Comparison of ENCODE assay signal across 11 mouse cellular contexts in genomic region chr7:82371411-82371810, GRCm38 (mm10). TPM values are rescaled to one million over a fixed set of nuclear protein-coding genes. Genes with fewer than 3 reads are reported as not detected.
DNase-seq lines count a peak whose midpoint lies in the region; ATAC-seq and TF ChIP-seq lines count a peak whose summit lies in the region.
"Had no signal": no experiment of that assay in that cellular context is flagged by ENCODE, and none has a peak within 500 bp of the region (broad histone marks: within the 10 kb centered on the region; RNA-seq: fewer than 3 reads in every experiment).

No protein-coding gene starts in this region.

- no peak overlapping the region for H3ac ChIP-seq in myocyte (ENCODE audit: control insufficient read depth, insufficient read length)

- no peak overlapping the region for H3K4me2 ChIP-seq in heart, embryonic 11.5 days
- peak overlapping the region; percentile 46 for H3K4me2 ChIP-seq in myocyte (ENCODE audit: low read depth)
- no peak overlapping the region for H3K4me2 ChIP-seq in hindbrain, embryonic 14.5 days (replicated peaks)
- H3K4me2 ChIP-seq: midbrain, embryonic 12.5 days had no signal

- DNase-seq in heart, adult 11 months: peak; percentile 98
- peak; percentile 9 for DNase-seq in right cerebral cortex, adult 18-20 months
- no peak for DNase-seq in right cerebral cortex, postnatal 36 days (ENCODE audit: low spot score in 2 of 2)
- DNase-seq in heart, postnatal 10 days: peak; percentile 83 to 84
- no peak for DNase-seq in hindbrain, embryonic 14.5 days (ENCODE audit: low spot score)
- DNase-seq in frontal cortex, postnatal 36 days (ENCODE audit: low spot score in 2 of 2): no peak
- DNase-seq: embryo, embryonic 11 days had no signal

- H3K9ac ChIP-seq in heart, embryonic 11.5 days (ENCODE audit: low read depth, low read length): no peak overlapping the region
- no peak overlapping the region for H3K9ac ChIP-seq in hindbrain, embryonic 14.5 days
- H3K9ac ChIP-seq: midbrain, embryonic 12.5 days had no signal

- H3K9me3 ChIP-seq in heart, embryonic 11.5 days (replicated peaks; ENCODE audit: control insufficient read depth, low read length): no peaks in the 10 kb centered on the region
- no peaks in the 10 kb centered on the region for H3K9me3 ChIP-seq in hindbrain, embryonic 14.5 days (ENCODE audit: control insufficient read depth, low read length)
- H3K9me3 ChIP-seq: limb, embryonic 10.5 days; midbrain, embryonic 12.5 days had no signal

- no peaks in the 10 kb centered on the region for H3K27me3 ChIP-seq in heart, embryonic 11.5 days (ENCODE audit: control insufficient read depth, insufficient read depth, low read length)
- no peaks in the 10 kb centered on the region for H3K27me3 ChIP-seq in myocyte (ENCODE audit: control insufficient read depth, insufficient read depth, insufficient read length)
- H3K27me3 ChIP-seq in hindbrain, embryonic 14.5 days (ENCODE audit: control insufficient read depth, insufficient read depth, low read length): no peaks in the 10 kb centered on the region
- H3K27me3 ChIP-seq: midbrain, embryonic 12.5 days had no signal

- peaks cover 4% of the 10 kb centered on the region for H3K79me2 ChIP-seq in myocyte (ENCODE audit: control insufficient read depth, insufficient read depth)

- intact Hi-C loops in heart, postnatal 10 days (cut with DNase I): no loop called here

- no peaks in the 10 kb centered on the region for H3K4me1 ChIP-seq in heart, embryonic 11.5 days (ENCODE audit: control insufficient read depth, insufficient read depth, low read length)
- H3K4me1 ChIP-seq in hindbrain, embryonic 14.5 days (replicated peaks; ENCODE audit: control insufficient read depth, insufficient read depth, low read length): no peaks in the 10 kb centered on the region
- H3K4me1 ChIP-seq: midbrain, embryonic 12.5 days had no signal

- no peak for TF ChIP-seq POLR2A in myocyte (IDR thresholded peaks at IDR 0.05; ENCODE audit: insufficient read length, low read depth)

- H3K4me3 ChIP-seq in heart, embryonic 11.5 days (ENCODE audit: low read depth, low read length): no peak overlapping the region
- H3K4me3 ChIP-seq in myocyte: no peak overlapping the region
- no peak overlapping the region for H3K4me3 ChIP-seq in hindbrain, embryonic 14.5 days (replicated peaks; ENCODE audit: low read length)
- H3K4me3 ChIP-seq: limb, embryonic 10.5 days; midbrain, embryonic 12.5 days had no signal

- ATAC-seq in heart, embryonic 11.5 days (replicated peaks; ENCODE audit: insufficient number of reproducible peaks, low FRiP score, low TSS enrichment): no peak
- ATAC-seq in hindbrain, embryonic 14.5 days (ENCODE audit: low FRiP score): no peak

- H3K36me3 ChIP-seq in heart, embryonic 11.5 days (ENCODE audit: control insufficient read depth, insufficient read depth, low read length): no peaks in the 10 kb centered on the region
- no peaks in the 10 kb centered on the region for H3K36me3 ChIP-seq in myocyte (ENCODE audit: control insufficient read depth, insufficient read depth)
- H3K36me3 ChIP-seq in hindbrain, embryonic 14.5 days (replicated peaks; ENCODE audit: control insufficient read depth, insufficient read depth): no peaks in the 10 kb centered on the region
- H3K36me3 ChIP-seq: limb, embryonic 10.5 days; midbrain, embryonic 12.5 days had no signal

- 50% methylated on average over 3 of the region's 3 CpGs for WGBS in heart, embryonic 11.5 days (ENCODE audit: insufficient replicate concordance)
- 76% methylated on average over 3 of the region's 3 CpGs for WGBS in hindbrain, embryonic 14.5 days

- H3K27ac ChIP-seq in heart, embryonic 11.5 days (ENCODE audit: low read depth, low read length): no peak overlapping the region
- no peak overlapping the region for H3K27ac ChIP-seq in hindbrain, embryonic 14.5 days
- H3K27ac ChIP-seq: limb, embryonic 10.5 days; midbrain, embryonic 12.5 days had no signal

TF ChIP-seq in myocyte, 11 proteins besides CTCF, POLR2A, EP300 and RAD21:
- TF ChIP-seq E2F4 (IDR thresholded peaks at IDR 0.05; ENCODE audit: insufficient read depth) (no peak), REST (IDR thresholded peaks at IDR 0.05; ENCODE audit: insufficient read depth, insufficient read length) (no peak), TCF3 (IDR thresholded peaks at IDR 0.05; ENCODE audit: insufficient read length, low read depth) (no peak), MYOG (IDR thresholded peaks at IDR 0.05; ENCODE audit: control insufficient read depth in 1 of 3, insufficient read depth in 1 of 3, insufficient read length in 2 of 3, low read depth in 2 of 3) (no peak)
TF ChIP-seq in myocyte: peak in this region for 0.

RNA-seq across cellular contexts. Expression of gene Adamtsl3, which starts 35.9 kb away (rescaled TPM):
- 0.54 and 0.57 TPM in 2 replicates for polyA plus RNA-seq in heart, embryonic 11.5 days (2014; fragmentation: Nextera tagmentation; extraction: Ambion mirVana)
- total RNA-seq in heart, postnatal 10 days (2021): 10 to 100 TPM; 11.9 to 12.4 TPM
- 4.4 TPM for polyA plus RNA-seq in myocyte (2012; fragmentation: generic; extraction: Trizol)
- polyA plus RNA-seq in hindbrain, embryonic 14.5 days (2014; fragmentation: Nextera tagmentation; extraction: Ambion mirVana): 1.0 and 1.2 TPM in 2 replicates

Comparison
In these comparisons a context has a peak if more than half of its experiments do, and no peak if none do; other contexts are left out.
1. DNase-seq: peak in heart, adult 11 months (single experiment), right cerebral cortex, adult 18-20 months (single experiment) and heart, postnatal 10 days (2 of 2); none in right cerebral cortex, postnatal 36 days (0 of 2), hindbrain, embryonic 14.5 days (single experiment) and frontal cortex, postnatal 36 days (0 of 2).